Comparison of ENCODE assay signal across 8 mouse cellular contexts in genomic region chr4:137912768-137913305, GRCm38 (mm10). TPM values are rescaled to one million over a fixed set of nuclear protein-coding genes. Genes with fewer than 3 reads are reported as not detected.
DNase-seq lines count a peak whose midpoint lies in the region; ATAC-seq and TF ChIP-seq lines count a peak whose summit lies in the region.

No protein-coding gene starts in this region.

- H3K4me1 ChIP-seq in E14TG2a.4 (replicated peaks; ENCODE audit: low read depth, low read length): peaks cover 78% of the 10 kb centered on the region
- peaks cover 36% of the 10 kb centered on the region for H3K4me1 ChIP-seq in embryonic facial prominence, embryonic 14.5 days (ENCODE audit: control insufficient read depth, insufficient read depth, low read length)
- H3K4me1 ChIP-seq in hindbrain, postnatal 0 days (ENCODE audit: insufficient read depth, low read length): peaks cover 18% of the 10 kb centered on the region
- H3K4me1 ChIP-seq in liver, embryonic 14.5 days (replicated peaks; ENCODE audit: control insufficient read depth in 2 of 2, insufficient read depth in 2 of 2, low read length in 1 of 2): peaks cover 4 to 5% of the 10 kb centered on the region in 2 experiments

- ATAC-seq in embryonic facial prominence, embryonic 14.5 days (ENCODE audit: low read depth): no peak
- peak; percentile 19; the same call in 1 of the 2 replicates for ATAC-seq in hindbrain, postnatal 0 days
- ATAC-seq in liver, embryonic 14.5 days (ENCODE audit: insufficient read depth): no peak
- no peak for ATAC-seq in cerebellum, adult (ENCODE audit: insufficient number of reproducible peaks, low FRiP score, low TSS enrichment)

- H3K9ac ChIP-seq in embryonic facial prominence, embryonic 14.5 days (ENCODE audit: low read depth, low read length): peak overlapping the region; percentile 71
- H3K9ac ChIP-seq in hindbrain, postnatal 0 days (replicated peaks; ENCODE audit: low read length): peak overlapping the region; percentile 49
- H3K9ac ChIP-seq in liver, embryonic 14.5 days (replicated peaks): no peak overlapping the region; the same call in 1 of the 2 replicates

- peaks cover 19% of the 10 kb centered on the region for H3K27me3 ChIP-seq in E14TG2a.4 (ENCODE audit: insufficient read depth, low read length)
- no peaks in the 10 kb centered on the region for H3K27me3 ChIP-seq in embryonic facial prominence, embryonic 14.5 days (replicated peaks; ENCODE audit: control insufficient read depth, insufficient read depth, low read length)
- no peaks in the 10 kb centered on the region for H3K27me3 ChIP-seq in hindbrain, postnatal 0 days (ENCODE audit: insufficient read depth, low read length)
- no peaks in the 10 kb centered on the region for H3K27me3 ChIP-seq in liver, embryonic 14.5 days (ENCODE audit: control insufficient read depth, insufficient read depth, low read length)

- H3K4me2 ChIP-seq in embryonic facial prominence, embryonic 14.5 days (ENCODE audit: low read depth, low read length): peak overlapping the region; percentile 97
- H3K4me2 ChIP-seq in hindbrain, postnatal 0 days (ENCODE audit: low read depth, low read length): peak overlapping the region; percentile 73
- peak overlapping the region; percentile 58 for H3K4me2 ChIP-seq in liver, embryonic 14.5 days (ENCODE audit: low read depth)

- peak overlapping the region; percentile 79 for H3K4me3 ChIP-seq in E14TG2a.4 (replicated peaks; ENCODE audit: low read length)
- H3K4me3 ChIP-seq in embryonic facial prominence, embryonic 14.5 days (ENCODE audit: low read depth, low read length): peak overlapping the region; percentile 59
- peak overlapping the region; percentile 47 for H3K4me3 ChIP-seq in hindbrain, postnatal 0 days (ENCODE audit: low read length)
- peak overlapping the region in 1 of 2 experiments; percentile 32; a peak in 2 of 4 replicates for H3K4me3 ChIP-seq in liver, embryonic 14.5 days (ENCODE audit: insufficient read depth in 1 of 2, low read depth in 2 of 2, low read length in 2 of 2)

- TF ChIP-seq CTCF in E14TG2a.4 (conservative IDR thresholded peaks at IDR 0.05; ENCODE audit: low read length): no peak
- TF ChIP-seq CTCF in hindbrain, postnatal 0 days (IDR thresholded peaks at IDR 0.05; ENCODE audit: low read depth): no peak
- no peak for TF ChIP-seq CTCF in liver, embryonic 14.5 days (IDR thresholded peaks at IDR 0.05; ENCODE audit: low read depth)

- peaks cover 17% of the 10 kb centered on the region for H3K36me3 ChIP-seq in E14TG2a.4 (ENCODE audit: insufficient read depth, low read length)
- no peaks in the 10 kb centered on the region for H3K36me3 ChIP-seq in embryonic facial prominence, embryonic 14.5 days (ENCODE audit: control insufficient read depth, insufficient read depth, low read length)
- H3K36me3 ChIP-seq in hindbrain, postnatal 0 days (ENCODE audit: insufficient read depth, low read length): no peaks in the 10 kb centered on the region
- no peaks in the 10 kb centered on the region for H3K36me3 ChIP-seq in liver, embryonic 14.5 days (replicated peaks; ENCODE audit: control insufficient read depth, insufficient read depth, low read depth)

- no peak for DNase-seq in embryonic facial prominence, embryonic 14.5 days (ENCODE audit: low spot score)
- peak; percentile 43 for DNase-seq in hindbrain, postnatal 0 days (ENCODE audit: low spot score)
- DNase-seq in liver, embryonic 14.5 days (ENCODE audit: low read depth in 3 of 3, low spot score in 3 of 3): no peak
- no peak for DNase-seq in ovary, postnatal 36 days (ENCODE audit: low spot score)
- no peak for DNase-seq in spleen, postnatal 4 days (ENCODE audit: low spot score in 2 of 2)
- no peak for DNase-seq in adrenal gland, postnatal 10 days

- H3K27ac ChIP-seq in embryonic facial prominence, embryonic 14.5 days (replicated peaks; ENCODE audit: low read depth, low read length): peak overlapping the region; percentile 17
- no peak overlapping the region for H3K27ac ChIP-seq in hindbrain, postnatal 0 days
- H3K27ac ChIP-seq in liver, embryonic 14.5 days: no peak overlapping the region

- WGBS in embryonic facial prominence, embryonic 14.5 days: 48% methylated on average over 12 of the region's 13 CpGs
- 41% methylated on average over 13 of the region's 13 CpGs for WGBS in hindbrain, postnatal 0 days
- 45% methylated on average over 13 of the region's 13 CpGs for WGBS in liver, embryonic 14.5 days (ENCODE audit: insufficient replicate concordance)

- H3K9me3 ChIP-seq in E14TG2a.4 (ENCODE audit: low read length): no peaks in the 10 kb centered on the region
- no peaks in the 10 kb centered on the region for H3K9me3 ChIP-seq in embryonic facial prominence, embryonic 14.5 days (ENCODE audit: control insufficient read depth, low read length)
- no peaks in the 10 kb centered on the region for H3K9me3 ChIP-seq in hindbrain, postnatal 0 days (ENCODE audit: low read length)
- H3K9me3 ChIP-seq in liver, embryonic 14.5 days (ENCODE audit: control insufficient read depth, low read length): no peaks in the 10 kb centered on the region

- TF ChIP-seq EP300 in liver, embryonic 14.5 days (IDR thresholded peaks at IDR 0.05; ENCODE audit: low read depth): no peak

RNA-seq across cellular contexts. Expression of gene Ece1, which starts 50.8 kb away (rescaled TPM):
- 57.8 and 62.1 TPM in 2 replicates for polyA plus RNA-seq in embryonic facial prominence, embryonic 14.5 days (2014; fragmentation: Nextera tagmentation; extraction: Ambion mirVana)
- 40.0 and 43.8 TPM in 2 replicates for total RNA-seq in hindbrain, postnatal 0 days (2014; rRNA removed)
- polyA plus RNA-seq in hindbrain, postnatal 0 days (2015; fragmentation: Nextera tagmentation; extraction: Ambion mirVana): 23.0 and 23.4 TPM in 2 replicates
- 5.1 and 11.4 TPM in 2 replicates for polyA plus RNA-seq in liver, embryonic 14.5 days (2012; rRNA removed)
- 15.9 and 17.6 TPM in 2 replicates for polyA plus RNA-seq in liver, embryonic 14.5 days (2014; fragmentation: Nextera tagmentation; extraction: Ambion mirVana)
- total RNA-seq in adrenal gland, postnatal 10 days (2021): 100 to 1,000 TPM; 183 to 188 TPM
